Mouse (Mus musculus) lung, adult 2 months (tissue): Measurements from ENCODE around the gene Esam. TPM values are rescaled to one million over a fixed set of nuclear protein-coding genes. Genes with fewer than 3 reads are reported as not detected.
A peak's percentile ranks its signal among the peaks of the same experiment; 100 is the strongest.

Source experiments
- DNase-seq: peaks from one replicate; pipeline ENCODE4 v3.0.0; 2022
- H3K4me1 ChIP-seq: fragments of 200-500 bp; 2 replicates; pipeline ENCODE4 v1.6.1; 2011; ENCODE audit warnings: low read length; ENCODE audit not compliant: control insufficient read depth, insufficient read depth
- H3K4me3 ChIP-seq: fragments of 200-500 bp; replicated peaks from 2 replicates; pipeline ENCODE3; 2011; ENCODE audit warnings: low read depth, mild to moderate bottlenecking, control low read depth, low read length; ENCODE audit errors: extremely low read depth
- CTCF ChIP-seq: fragments of 200-500 bp; IDR thresholded peaks from 2 replicates; pipeline ENCODE4 v1.5.1; 2011; ENCODE audit warnings: mild to moderate bottlenecking, low read length, control low read depth; ENCODE audit not compliant: insufficient read depth
- POLR2A ChIP-seq: fragments of 200-500 bp; IDR thresholded peaks from 2 replicates; pipeline ENCODE4 v1.6.1; 2011; ENCODE audit warnings: low read depth, mild to moderate bottlenecking, control low read depth, low read length, borderline replicate concordance; ENCODE audit errors: extremely low read depth
- WGBS: fragments of 180-500 bp; shearing (Covaris S2); methylation state at CpG from one replicate; pipeline ENCODE4 v1.1.7; 2018; 5-methylcytosine and 5-hydroxymethylcytosine counted together
- polyA plus RNA-seq: library from polyadenylated mRNA; depleted of rRNA; stranded (reverse); fragments of >200 nt; gene quantifications from 2 replicates; pipeline ENCODE4 v1.2.3, GENCODE M21; 2012

Esam gene
- polyA plus RNA-seq, 1 experiment: 229 TPM

GRCm38 (mm10) chr9:37506023-37506422 is 21.9 kb upstream of the Esam start:
- no peak overlapping the region for H3K4me3 ChIP-seq
- 44% methylated on average over 1 of the region's 1 CpGs for WGBS
- H3K4me1 ChIP-seq: no peaks in the 10 kb centered on the region
- no peak for TF ChIP-seq POLR2A
- TF ChIP-seq CTCF: no peak
- no peak for DNase-seq

GRCm38 (mm10) chr9:37512097-37512496 is 15.8 kb upstream of the Esam start:
- TF ChIP-seq CTCF (peak; percentile 39), POLR2A (no peak)
- 93% methylated on average over 2 of the region's 2 CpGs for WGBS
- DNase-seq: no peak

GRCm38 (mm10) chr9:37514456-37514855 is 13.4 kb upstream of the Esam start:
- 0 out of 2 replicates have a peak, but pooled peaks cover 3% of the 10 kb centered on the region for H3K4me1 ChIP-seq
- H3K4me3 ChIP-seq: no peak overlapping the region
- WGBS: 66% methylated on average over 3 of the region's 3 CpGs
- no peak for DNase-seq
- TF ChIP-seq POLR2A: no peak
- no peak for TF ChIP-seq CTCF

More at GRCm38 (mm10) chr9:37512097-37512496, 15.8 kb upstream of the Esam start:
- Histone ChIP-seq H3K4me1 (0 out of 2 replicates have a peak, but pooled peaks cover 3% of the 10 kb centered on the region), H3K4me3 (no peak overlapping the region)

- H3K4me1 ChIP-seq: 0 out of 2 replicates have a peak, but pooled peaks cover 3% of the 10 kb centered on the region
- 38% methylated on average over 1 of the region's 1 CpGs for WGBS
- no peak overlapping the region for H3K4me3 ChIP-seq
- DNase-seq: no peak
- TF ChIP-seq POLR2A (no peak), CTCF (no peak)
Measured at GRCm38 (mm10) chr9:37517467-37517866, 10.4 kb upstream of the Esam start.

- 0 out of 2 replicates have a peak, but pooled peaks cover 3% of the 10 kb centered on the region for H3K4me1 ChIP-seq
- no peak for DNase-seq
- H3K4me3 ChIP-seq: no peak overlapping the region
- no peak for TF ChIP-seq POLR2A
- no peak for TF ChIP-seq CTCF
- WGBS: 92% methylated on average over 8 of the region's 8 CpGs
Measured at GRCm38 (mm10) chr9:37518991-37519390, 8.9 kb upstream of the Esam start.

GRCm38 (mm10) chr9:37519995-37520394 is 7.9 kb upstream of the Esam start:
- Histone ChIP-seq H3K4me1 (0 out of 2 replicates have a peak, but pooled peaks cover 3% of the 10 kb centered on the region), H3K4me3 (no peak overlapping the region)
- no peak for DNase-seq
- TF ChIP-seq CTCF (no peak), POLR2A (no peak)
- WGBS: 69% methylated on average over 2 of the region's 2 CpGs

GRCm38 (mm10) chr9:37525461-37525860 is 2.4 kb upstream of the Esam start:
- peaks cover 2% of the 10 kb centered on the region; the same call in 1 of the 2 replicates for H3K4me1 ChIP-seq
- WGBS: 69% methylated on average over 2 of the region's 2 CpGs
- no peak for TF ChIP-seq CTCF
- no peak for DNase-seq
- H3K4me3 ChIP-seq: no peak overlapping the region

- peak; percentile 61 for DNase-seq
- 0 out of 2 replicates have a peak, but pooled peaks have one; percentile 22 for TF ChIP-seq CTCF
- peak; percentile 18; the same call in 1 of the 2 replicates for TF ChIP-seq POLR2A
- 21% methylated on average over 21 of the region's 21 CpGs for WGBS
- H3K4me1 ChIP-seq: peaks cover 7% of the 10 kb centered on the region; the same call in 1 of the 2 replicates
- H3K4me3 ChIP-seq: peak overlapping the region; percentile 86
Measured at GRCm38 (mm10) chr9:37526443-37527395, 1.2 kb upstream of the Esam start.

- Histone ChIP-seq H3K4me1 (peaks cover 10% of the 10 kb centered on the region), H3K4me3 (peak overlapping the region; percentile 86)
- DNase-seq: peak; percentile 32
- TF ChIP-seq POLR2A (peak; percentile 40; the same call in 1 of the 2 replicates), CTCF (no peak)
- WGBS: 26% methylated on average over 9 of the region's 9 CpGs
Measured at GRCm38 (mm10) chr9:37528225-37528970, 520 bp downstream of the Esam start.
